Mouse (Mus musculus): ENCODE measurements around the gene Papolb. TPM values are rescaled to one million over a fixed set of nuclear protein-coding genes. Genes with fewer than 3 reads are reported as not detected.

Gene Papolb
- total RNA-seq, 2 experiments from 2014 or later, result 0.77 to 0.96 TPM

- no peak for DNase-seq (ENCODE audit: extremely low spot score in 1 of 2, low spot score in 2 of 2)
- Histone ChIP-seq H3K4me3 (no peak overlapping the region), H3K27ac (no peak overlapping the region)
- TF ChIP-seq CTCF (IDR thresholded peaks at IDR 0.05), result no peak
- intact Hi-C loops (cut with DNase I), result no loop called here
These were observed 43.2 kb downstream of the Papolb start for GRCm38 (mm10) chr5:142486654-142487053.

- intact Hi-C loops (cut with DNase I), result no loop called here
- Histone ChIP-seq H3K27ac (no peak overlapping the region), H3K4me3 (no peak overlapping the region)
- no peak for TF ChIP-seq CTCF (IDR thresholded peaks at IDR 0.05)
- no peak for DNase-seq (ENCODE audit: extremely low spot score in 1 of 2, low spot score in 2 of 2)
These were observed 46.3 kb downstream of the Papolb start for GRCm38 (mm10) chr5:142483581-142483980.

GRCm38 (mm10) chr5:142482512-142482911, 47.4 kb downstream of the Papolb start:
- DNase-seq (ENCODE audit: extremely low spot score in 1 of 2, low spot score in 2 of 2), result no peak
- peak; percentile 62 for TF ChIP-seq CTCF (IDR thresholded peaks at IDR 0.05)
- H3K4me3 ChIP-seq, result no peak overlapping the region
- H3K27ac ChIP-seq, result no peak overlapping the region
- intact Hi-C loops (cut with DNase I), result no loop called here

- H3K4me3 ChIP-seq, result no peak overlapping the region
- no peak overlapping the region for H3K27ac ChIP-seq
- intact Hi-C loops (cut with DNase I), result loop anchor here (2.0 to 5.0 kb wide), 2 partner anchors 72 to 148 kb away; partner anchors contain the start of genes Radil and Wipi2
- DNase-seq (ENCODE audit: extremely low spot score in 1 of 2, low spot score in 2 of 2), result peak; percentile 78 to 80
- peak; percentile 94 for TF ChIP-seq CTCF (IDR thresholded peaks at IDR 0.05)
These were observed 50.9 kb downstream of the Papolb start for GRCm38 (mm10) chr5:142478829-142479435.

- DNase-seq (ENCODE audit: extremely low spot score in 1 of 2, low spot score in 2 of 2), result no peak
- Histone ChIP-seq H3K27ac (no peak overlapping the region), H3K4me3 (no peak overlapping the region)
- intact Hi-C loops (cut with DNase I), result loop anchor here (2.0 to 5.0 kb wide), 2 partner anchors 73 to 149 kb away; partner anchors contain the start of genes Radil and Wipi2
- no peak for TF ChIP-seq CTCF (IDR thresholded peaks at IDR 0.05)
These were observed 51.8 kb downstream of the Papolb start for GRCm38 (mm10) chr5:142477866-142478615.

- Histone ChIP-seq H3K4me3 (no peak overlapping the region), H3K27ac (no peak overlapping the region)
- TF ChIP-seq CTCF (IDR thresholded peaks at IDR 0.05), result no peak
- no peak for DNase-seq (ENCODE audit: extremely low spot score in 1 of 2, low spot score in 2 of 2)
- intact Hi-C loops (cut with DNase I), result loop anchor here (5.0 kb wide), 1 partner anchor 150 kb away; the partner anchor contains the start of gene Wipi2
These were observed 52.5 kb downstream of the Papolb start for GRCm38 (mm10) chr5:142477346-142477745.

Other genes starting within 250 kb of the Papolb start
- 10 to 100 TPM; 40.4 to 46.1 TPM for gene Foxk1, start 128.6 kb downstream of the Papolb start, total RNA-seq (2021)
- 10 to 100 TPM; 22.2 to 22.6 TPM for gene Ap5z1, start 66.1 kb downstream of the Papolb start, total RNA-seq (2021)
- 10 to 100 TPM; 19.5 to 20.4 TPM for gene Radil, start 21.0 kb upstream of the Papolb start, total RNA-seq (2021)
- gene Mmd2, start 78.7 kb upstream of the Papolb start, total RNA-seq (2021), result 100 to 1,000 TPM; 103 to 104 TPM
- gene Wipi2, start 97.6 kb upstream of the Papolb start, total RNA-seq (2021), result 100 to 1,000 TPM in 1 of 2 experiments, 10 to 100 TPM in 1; 99.7 to 102 TPM
- gene Slc29a4, start 162.4 kb upstream of the Papolb start, total RNA-seq (2021), result 10 to 100 TPM; 10.1 to 11.2 TPM